Mouse (Mus musculus): Measurements from ENCODE around the gene Dohh.

DNA sequence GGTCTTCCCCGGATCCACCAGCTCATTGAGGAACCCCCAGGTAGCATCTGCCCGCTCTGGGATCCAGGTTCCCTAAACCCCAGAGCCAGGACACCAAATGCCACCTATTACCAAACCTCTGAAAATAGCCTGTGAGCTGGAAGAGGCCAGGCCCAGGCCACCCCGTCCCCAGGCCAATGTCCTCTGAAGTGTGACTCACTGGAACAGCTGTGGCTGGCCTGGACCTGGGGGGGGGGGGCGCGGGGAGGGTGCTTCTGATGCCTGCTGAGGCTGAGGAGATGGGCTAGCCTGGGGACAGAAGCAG is 37.5 kb downstream of the Dohh start:
- no peak for TF ChIP-seq POLR2A (IDR thresholded peaks at IDR 0.05; ENCODE audit: borderline replicate concordance, extremely low read depth, insufficient read depth, insufficient read length, poor library complexity, severe bottlenecking)
- TF ChIP-seq CTCF (IDR thresholded peaks at IDR 0.05; ENCODE audit: borderline replicate concordance, extremely low read depth, insufficient read depth, insufficient read length): no peak
